Mouse (Mus musculus) thymus, adult 2 months (tissue): ENCODE measurements around the gene Kirrel3.

Source experiments
- CTCF ChIP-seq: fragments of 200-500 bp; IDR thresholded peaks from 2 replicates; pipeline ENCODE4 v1.5.1; 2012; ENCODE audit warnings: mild to moderate bottlenecking, control low read depth, low read length, moderate library complexity, borderline replicate concordance; ENCODE audit not compliant: control insufficient read depth, poor library complexity, insufficient read depth; ENCODE audit errors: extremely low read depth
- POLR2A ChIP-seq: fragments of 200-500 bp; IDR thresholded peaks from 2 replicates; pipeline ENCODE4 v1.6.1; 2012; ENCODE audit warnings: mild to moderate bottlenecking, low read length, control low read depth, moderate library complexity; ENCODE audit not compliant: control insufficient read depth, poor library complexity, insufficient read depth; ENCODE audit errors: extremely low read depth

DNA sequence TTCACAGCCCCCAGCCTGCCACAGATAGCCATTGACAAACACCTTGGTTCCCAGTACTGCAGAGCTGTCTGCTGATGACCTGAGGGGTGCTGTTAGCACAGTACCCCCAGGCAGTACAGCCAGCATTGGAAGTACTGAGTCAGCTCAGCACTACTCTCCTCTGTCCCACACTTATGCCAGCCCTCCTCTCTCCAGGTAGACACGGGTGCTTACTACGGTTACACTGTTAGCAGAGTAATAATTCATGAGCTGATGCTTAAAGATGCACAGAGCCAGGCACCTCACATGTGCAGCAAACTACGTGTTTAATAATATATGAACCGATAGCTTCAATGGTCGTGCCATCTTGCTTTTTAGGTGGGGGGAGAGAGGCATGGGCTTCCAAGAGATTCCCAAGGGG is 452.4 kb downstream of the Kirrel3 start:
- TF ChIP-seq CTCF (no peak), POLR2A (no peak)
